Mouse (Mus musculus) retina, postnatal 7 days (tissue): ENCODE measurements around the gene Rnf145.

Source experiments
- DNase-seq: peaks from one replicate; pipeline ENCODE4 v3.0.0-alpha.2; 2012; ENCODE audit warnings: low read depth, low spot score

Rnf145 gene

GRCm38 (mm10) chr11:44518281-44519095 is at the start of gene Rnf145:
Gene Rnf145, plus strand, starts transcription at chr11:44518964.
- DNase-seq = peak; percentile 70

GRCm38 (mm10) chr11:44469646-44470431 is 48.9 kb upstream of the Rnf145 start:
- DNase-seq = no peak

- peak; percentile 89 for DNase-seq
These were observed 48.1 kb upstream of the Rnf145 start, which contains the start of gene Ublcp1 for GRCm38 (mm10) chr11:44470432-44471336. Gene Ublcp1, minus strand, starts transcription at chr11:44470498.

GRCm38 (mm10) chr11:44471337-44471995 is 47.3 kb upstream of the Rnf145 start:
- no peak for DNase-seq

- DNase-seq = no peak
These were observed 43.3 kb upstream of the Rnf145 start for GRCm38 (mm10) chr11:44475467-44475866.

GRCm38 (mm10) chr11:44476445-44476844 is 42.3 kb upstream of the Rnf145 start:
- no peak for DNase-seq

- no peak for DNase-seq
These were observed 40.4 kb upstream of the Rnf145 start for GRCm38 (mm10) chr11:44478382-44478781.

GRCm38 (mm10) chr11:44480246-44480645 is 38.5 kb upstream of the Rnf145 start:
- DNase-seq = no peak

- no peak for DNase-seq
These were observed 33.6 kb upstream of the Rnf145 start for GRCm38 (mm10) chr11:44485089-44485736.

- no peak for DNase-seq
These were observed 29.6 kb upstream of the Rnf145 start for GRCm38 (mm10) chr11:44489117-44489516.

GRCm38 (mm10) chr11:44494643-44495323 is 24.0 kb upstream of the Rnf145 start:
- no peak for DNase-seq

GRCm38 (mm10) chr11:44496217-44496616 is 22.5 kb upstream of the Rnf145 start:
- DNase-seq = no peak

- no peak for DNase-seq
These were observed 20.1 kb upstream of the Rnf145 start for GRCm38 (mm10) chr11:44498412-44499272.

GRCm38 (mm10) chr11:44500966-44501365 is 17.8 kb upstream of the Rnf145 start:
- no peak for DNase-seq

GRCm38 (mm10) chr11:44501477-44501876 is 17.3 kb upstream of the Rnf145 start:
- no peak for DNase-seq

- no peak for DNase-seq
These were observed 15.8 kb upstream of the Rnf145 start for GRCm38 (mm10) chr11:44502931-44503330.

- no peak for DNase-seq
These were observed 14.6 kb upstream of the Rnf145 start for GRCm38 (mm10) chr11:44504146-44504545.

- DNase-seq = no peak
These were observed 14.0 kb upstream of the Rnf145 start for GRCm38 (mm10) chr11:44504761-44505160.

GRCm38 (mm10) chr11:44508876-44509275 is 9.9 kb upstream of the Rnf145 start:
- no peak for DNase-seq
